Mouse (Mus musculus): ENCODE data around the gene Kdm4b. TPM values are rescaled to one million over a fixed set of nuclear protein-coding genes. Genes with fewer than 3 reads are reported as not detected.
A peak's percentile ranks its signal among the peaks of the same experiment; 100 is the strongest.

Kdm4b gene
- total and polyA plus RNA-seq, 3 experiments = 21.5 to 35.1 (median 32.3) TPM

DNA sequence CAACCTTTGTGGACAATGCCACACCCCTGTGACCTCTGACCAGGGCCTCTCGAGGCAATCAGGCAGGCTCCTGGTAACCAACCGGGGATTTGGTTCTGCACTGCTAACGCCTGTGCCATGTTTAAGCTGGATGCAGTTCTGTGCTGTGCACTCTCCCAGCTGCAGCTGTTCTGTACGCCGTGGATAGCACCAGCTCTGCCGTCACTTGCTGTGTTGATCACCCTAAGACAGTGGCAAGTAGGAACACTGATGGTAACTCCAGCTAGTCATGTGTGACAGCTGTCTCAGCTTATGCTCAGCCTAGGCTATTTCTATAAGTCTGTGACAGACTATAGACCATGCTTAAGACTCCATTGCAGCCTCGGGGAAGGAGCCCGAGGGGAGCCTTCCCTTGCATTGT, 57.1 kb downstream of the Kdm4b start:
- DNase-seq (ENCODE audit: low spot score) (no peak), ATAC-seq (ENCODE audit: extremely low read depth, insufficient number of reproducible peaks, low FRiP score, poor library complexity, severe bottlenecking) (no peak)
- TF ChIP-seq POLR2AphosphoS5 (IDR thresholded peaks at IDR 0.05; ENCODE audit: insufficient replicate concordance, low read depth, low read length) (no peak), CTCF (IDR thresholded peaks at IDR 0.05; ENCODE audit: low read depth, low read length) (no peak), GATA2 (IDR thresholded peaks at IDR 0.05; ENCODE audit: borderline replicate concordance, low read depth, low read length) (no peak), GATA1 (IDR thresholded peaks at IDR 0.05; ENCODE audit: borderline replicate concordance, low read length) (no peak), TAL1 (conservative IDR thresholded peaks at IDR 0.05; ENCODE audit: low read depth, low read length) (no peak)
- no peaks in the 10 kb centered on the region for H3K27me3 ChIP-seq (ENCODE audit: insufficient read depth, low read length)
- no peak overlapping the region for H3K4me3 ChIP-seq (ENCODE audit: low read depth, low read length)
- H3K4me1 ChIP-seq (ENCODE audit: insufficient read depth, low read depth, low read length) = no peaks in the 10 kb centered on the region
- no peaks in the 10 kb centered on the region for H3K9me3 ChIP-seq (replicated peaks)
- peaks cover 96% of the 10 kb centered on the region for H3K36me3 ChIP-seq (replicated peaks)

- H3K36me3 ChIP-seq (replicated peaks) = peaks cover 96% of the 10 kb centered on the region
- no peak for ATAC-seq (ENCODE audit: extremely low read depth, insufficient number of reproducible peaks, low FRiP score, poor library complexity, severe bottlenecking)
Measured at GRCm38 (mm10) chr17:56384903-56385302, 59.0 kb downstream of the Kdm4b start.

GRCm38 (mm10) chr17:56387612-56388011, 61.8 kb downstream of the Kdm4b start:
- Histone ChIP-seq H3K4me1 (ENCODE audit: insufficient read depth, low read depth, low read length) (no peaks in the 10 kb centered on the region), H3K36me3 (replicated peaks) (peaks cover 96% of the 10 kb centered on the region), H3K9me3 (replicated peaks) (no peaks in the 10 kb centered on the region), H3K4me3 (ENCODE audit: low read depth, low read length) (no peak overlapping the region), H3K27me3 (ENCODE audit: insufficient read depth, low read length) (no peaks in the 10 kb centered on the region)
- DNase-seq (ENCODE audit: low spot score) = no peak
- TF ChIP-seq POLR2AphosphoS5 (IDR thresholded peaks at IDR 0.05; ENCODE audit: insufficient replicate concordance, low read depth, low read length) (no peak), GATA1 (IDR thresholded peaks at IDR 0.05; ENCODE audit: borderline replicate concordance, low read length) (no peak), CTCF (IDR thresholded peaks at IDR 0.05; ENCODE audit: low read depth, low read length) (no peak), TAL1 (conservative IDR thresholded peaks at IDR 0.05; ENCODE audit: low read depth, low read length) (no peak), GATA2 (IDR thresholded peaks at IDR 0.05; ENCODE audit: borderline replicate concordance, low read depth, low read length) (no peak)
- no peak for ATAC-seq (ENCODE audit: extremely low read depth, insufficient number of reproducible peaks, low FRiP score, poor library complexity, severe bottlenecking)

More at GRCm38 (mm10) chr17:56384903-56385302, 59.0 kb downstream of the Kdm4b start:
- Histone ChIP-seq H3K9me3 (replicated peaks) (no peaks in the 10 kb centered on the region), H3K27me3 (ENCODE audit: insufficient read depth, low read length) (no peaks in the 10 kb centered on the region), H3K4me1 (ENCODE audit: insufficient read depth, low read depth, low read length) (no peaks in the 10 kb centered on the region), H3K4me3 (ENCODE audit: low read depth, low read length) (no peak overlapping the region)
- TF ChIP-seq CTCF (IDR thresholded peaks at IDR 0.05; ENCODE audit: low read depth, low read length) (no peak), TAL1 (conservative IDR thresholded peaks at IDR 0.05; ENCODE audit: low read depth, low read length) (no peak), GATA1 (IDR thresholded peaks at IDR 0.05; ENCODE audit: borderline replicate concordance, low read length) (no peak), GATA2 (IDR thresholded peaks at IDR 0.05; ENCODE audit: borderline replicate concordance, low read depth, low read length) (no peak), POLR2AphosphoS5 (IDR thresholded peaks at IDR 0.05; ENCODE audit: insufficient replicate concordance, low read depth, low read length) (no peak)
- no peak for DNase-seq (ENCODE audit: low spot score)

- no peak overlapping the region for H3K4me3 ChIP-seq (ENCODE audit: low read depth, low read length)
- DNase-seq (ENCODE audit: low spot score) = no peak
- no peaks in the 10 kb centered on the region for H3K4me1 ChIP-seq (ENCODE audit: insufficient read depth, low read depth, low read length)
- TF ChIP-seq TAL1 (conservative IDR thresholded peaks at IDR 0.05; ENCODE audit: low read depth, low read length) (no peak), GATA2 (IDR thresholded peaks at IDR 0.05; ENCODE audit: borderline replicate concordance, low read depth, low read length) (no peak), CTCF (IDR thresholded peaks at IDR 0.05; ENCODE audit: low read depth, low read length) (no peak), POLR2AphosphoS5 (IDR thresholded peaks at IDR 0.05; ENCODE audit: insufficient replicate concordance, low read depth, low read length) (no peak), GATA1 (IDR thresholded peaks at IDR 0.05; ENCODE audit: borderline replicate concordance, low read length) (no peak)
- H3K27me3 ChIP-seq (ENCODE audit: insufficient read depth, low read length) = no peaks in the 10 kb centered on the region
- H3K36me3 ChIP-seq (replicated peaks) = peaks cover 100% of the 10 kb centered on the region
- 0 out of 2 replicates have a peak, but pooled peaks cover 2% of the 10 kb centered on the region for H3K9me3 ChIP-seq (replicated peaks)
- no peak for ATAC-seq (ENCODE audit: extremely low read depth, insufficient number of reproducible peaks, low FRiP score, poor library complexity, severe bottlenecking)
Measured at GRCm38 (mm10) chr17:56393238-56393637, 67.4 kb downstream of the Kdm4b start.

GRCm38 (mm10) chr17:56393889-56394288, 68.0 kb downstream of the Kdm4b start:
- TF ChIP-seq GATA2 (IDR thresholded peaks at IDR 0.05; ENCODE audit: borderline replicate concordance, low read depth, low read length) = no peak
- no peak for TF ChIP-seq GATA1 (IDR thresholded peaks at IDR 0.05; ENCODE audit: borderline replicate concordance, low read length)
- Histone ChIP-seq H3K4me3 (ENCODE audit: low read depth, low read length) (no peak overlapping the region), H3K27me3 (ENCODE audit: insufficient read depth, low read length) (no peaks in the 10 kb centered on the region), H3K9me3 (replicated peaks) (0 out of 2 replicates have a peak, but pooled peaks cover 2% of the 10 kb centered on the region), H3K36me3 (replicated peaks) (peaks cover 100% of the 10 kb centered on the region), H3K4me1 (ENCODE audit: insufficient read depth, low read depth, low read length) (no peaks in the 10 kb centered on the region)
- ATAC-seq (ENCODE audit: extremely low read depth, insufficient number of reproducible peaks, low FRiP score, poor library complexity, severe bottlenecking) = no peak
- DNase-seq (ENCODE audit: low spot score) = no peak

GRCm38 (mm10) chr17:56396051-56396450, 70.2 kb downstream of the Kdm4b start:
- Histone ChIP-seq H3K36me3 (replicated peaks) (peaks cover 100% of the 10 kb centered on the region), H3K9me3 (replicated peaks) (0 out of 2 replicates have a peak, but pooled peaks cover 2% of the 10 kb centered on the region), H3K4me3 (ENCODE audit: low read depth, low read length) (peak overlapping the region; percentile 22; the same call in 1 of the 2 replicates), H3K4me1 (ENCODE audit: insufficient read depth, low read depth, low read length) (no peaks in the 10 kb centered on the region), H3K27me3 (ENCODE audit: insufficient read depth, low read length) (no peaks in the 10 kb centered on the region)
- ATAC-seq (ENCODE audit: extremely low read depth, insufficient number of reproducible peaks, low FRiP score, poor library complexity, severe bottlenecking) (no peak), DNase-seq (ENCODE audit: low spot score) (no peak)
- TF ChIP-seq GATA1 (IDR thresholded peaks at IDR 0.05; ENCODE audit: borderline replicate concordance, low read length) = no peak

DNA sequence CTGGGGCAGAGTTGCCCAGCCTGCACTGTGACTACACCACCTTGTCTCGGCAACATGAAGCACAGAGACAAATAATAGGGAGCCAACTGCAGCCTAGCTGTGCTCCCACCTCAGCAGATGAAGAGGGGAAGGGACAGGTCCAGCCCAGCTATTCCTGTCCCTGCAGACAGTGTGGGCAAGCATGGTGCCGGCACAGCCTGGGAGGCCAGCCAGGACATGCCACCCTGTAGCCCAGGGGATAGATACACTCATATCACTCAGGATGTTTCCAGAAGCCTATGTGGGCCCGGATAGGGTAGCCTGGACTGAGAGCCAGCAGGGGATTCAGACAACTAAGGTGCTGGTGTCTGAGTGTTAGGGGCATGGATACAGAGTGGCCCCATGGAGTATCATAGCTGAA, 74.4 kb downstream of the Kdm4b start:
- TF ChIP-seq GATA2 (IDR thresholded peaks at IDR 0.05; ENCODE audit: borderline replicate concordance, low read depth, low read length) (no peak), CTCF (IDR thresholded peaks at IDR 0.05; ENCODE audit: low read depth, low read length) (no peak)
- H3K36me3 ChIP-seq (replicated peaks) = peaks cover 90% of the 10 kb centered on the region
- DNase-seq (ENCODE audit: low spot score) (no peak), ATAC-seq (ENCODE audit: extremely low read depth, insufficient number of reproducible peaks, low FRiP score, poor library complexity, severe bottlenecking) (no peak)
- no peaks in the 10 kb centered on the region for H3K27me3 ChIP-seq (ENCODE audit: insufficient read depth, low read length)
- H3K4me1 ChIP-seq (ENCODE audit: insufficient read depth, low read depth, low read length) = no peaks in the 10 kb centered on the region
- no peak overlapping the region for H3K4me3 ChIP-seq (ENCODE audit: low read depth, low read length)
- H3K9me3 ChIP-seq (replicated peaks) = no peaks in the 10 kb centered on the region

Data from G1E (cell line).